Mouse (Mus musculus) small intestine, adult 2 months (tissue): ENCODE data around the gene Pef1. TPM values are rescaled to one million over a fixed set of nuclear protein-coding genes. Genes with fewer than 3 reads are reported as not detected.
A peak's percentile ranks its signal among the peaks of the same experiment; 100 is the strongest.

Experiments used
- H3K27ac ChIP-seq: fragments of 200-500 bp; 2 replicates; pipeline ENCODE4 v1.5.1; 2012; ENCODE audit warnings: low read depth, low read length, control low read depth, inconsistent platforms; ENCODE audit not compliant: insufficient read depth
- H3K27me3 ChIP-seq: fragments of 200-500 bp; 2 replicates; pipeline ENCODE4 v1.6.1; 2012; ENCODE audit warnings: mild to moderate bottlenecking, moderate library complexity, low read length, inconsistent platforms; ENCODE audit not compliant: control insufficient read depth, insufficient read depth
- H3K36me3 ChIP-seq: fragments of 200-500 bp; 2 replicates; pipeline ENCODE4 v1.6.1; 2012; ENCODE audit warnings: mild to moderate bottlenecking, low read length, control low read depth, inconsistent platforms; ENCODE audit not compliant: control insufficient read depth, insufficient read depth
- H3K4me1 ChIP-seq: fragments of 200-500 bp; 2 replicates; pipeline ENCODE4 v1.6.1; 2012; ENCODE audit warnings: low read length, inconsistent platforms, mixed read lengths; ENCODE audit not compliant: control insufficient read depth, insufficient read depth, insufficient read length
- H3K4me3 ChIP-seq: fragments of 200-500 bp; 2 replicates; pipeline ENCODE4 v1.5.1; 2012; ENCODE audit warnings: low read depth, mild to moderate bottlenecking, control low read depth, inconsistent platforms, low read length, moderate library complexity
- CTCF ChIP-seq: fragments of 200-500 bp; IDR thresholded peaks from 2 replicates; pipeline ENCODE4 v1.5.1; 2012; ENCODE audit warnings: low read depth, mild to moderate bottlenecking, control low read depth, inconsistent platforms, low read length, moderate library complexity, mixed read lengths; ENCODE audit not compliant: insufficient replicate concordance, insufficient read length; ENCODE audit errors: extremely low read depth
- POLR2A ChIP-seq: fragments of 200-500 bp; IDR thresholded peaks from 2 replicates; pipeline ENCODE4 v1.6.1; 2012; ENCODE audit warnings: low read depth, mild to moderate bottlenecking, control low read depth, inconsistent platforms, low read length, moderate library complexity
- WGBS: fragments of 180-500 bp; shearing (Covaris S2); methylation state at CpG from one replicate; pipeline ENCODE4 v1.1.7; 2018; 5-methylcytosine and 5-hydroxymethylcytosine counted together
- polyA plus RNA-seq: library from polyadenylated mRNA; depleted of rRNA; stranded (reverse); fragments of >200 nt; gene quantifications from 2 replicates; pipeline ENCODE4 v1.2.3, GENCODE M21; 2012

Pef1 gene
- polyA plus RNA-seq, 1 experiment, result 171 TPM

DNA sequence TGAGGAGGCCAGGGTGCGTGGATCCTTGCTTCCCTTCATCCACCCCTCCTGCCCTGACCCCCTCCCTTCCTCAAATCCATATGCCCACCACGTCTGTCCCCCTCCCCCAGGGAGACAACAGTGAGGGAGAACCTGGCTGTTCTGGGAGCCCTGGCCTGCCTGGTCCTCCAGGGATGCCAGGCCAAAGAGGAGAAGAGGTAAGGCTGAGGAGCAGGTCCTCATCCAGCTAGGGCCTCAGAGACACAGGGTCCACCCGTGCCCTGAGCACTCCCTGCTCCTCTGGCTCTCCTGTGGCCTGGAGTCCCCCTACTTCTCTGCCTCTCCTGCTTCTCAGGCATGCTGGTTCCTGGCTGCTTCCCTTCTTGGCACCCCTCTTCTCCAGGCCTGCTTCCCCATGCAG is 22.8 kb upstream of the Pef1 start:
- H3K27me3 ChIP-seq, result no peaks in the 10 kb centered on the region
- H3K27ac ChIP-seq, result no peak overlapping the region
- no peaks in the 10 kb centered on the region for H3K36me3 ChIP-seq
- no peaks in the 10 kb centered on the region for H3K4me1 ChIP-seq
- H3K4me3 ChIP-seq, result no peak overlapping the region
- WGBS, result 67% methylated on average over 3 of the region's 3 CpGs
- TF ChIP-seq CTCF (no peak), POLR2A (no peak)

DNA sequence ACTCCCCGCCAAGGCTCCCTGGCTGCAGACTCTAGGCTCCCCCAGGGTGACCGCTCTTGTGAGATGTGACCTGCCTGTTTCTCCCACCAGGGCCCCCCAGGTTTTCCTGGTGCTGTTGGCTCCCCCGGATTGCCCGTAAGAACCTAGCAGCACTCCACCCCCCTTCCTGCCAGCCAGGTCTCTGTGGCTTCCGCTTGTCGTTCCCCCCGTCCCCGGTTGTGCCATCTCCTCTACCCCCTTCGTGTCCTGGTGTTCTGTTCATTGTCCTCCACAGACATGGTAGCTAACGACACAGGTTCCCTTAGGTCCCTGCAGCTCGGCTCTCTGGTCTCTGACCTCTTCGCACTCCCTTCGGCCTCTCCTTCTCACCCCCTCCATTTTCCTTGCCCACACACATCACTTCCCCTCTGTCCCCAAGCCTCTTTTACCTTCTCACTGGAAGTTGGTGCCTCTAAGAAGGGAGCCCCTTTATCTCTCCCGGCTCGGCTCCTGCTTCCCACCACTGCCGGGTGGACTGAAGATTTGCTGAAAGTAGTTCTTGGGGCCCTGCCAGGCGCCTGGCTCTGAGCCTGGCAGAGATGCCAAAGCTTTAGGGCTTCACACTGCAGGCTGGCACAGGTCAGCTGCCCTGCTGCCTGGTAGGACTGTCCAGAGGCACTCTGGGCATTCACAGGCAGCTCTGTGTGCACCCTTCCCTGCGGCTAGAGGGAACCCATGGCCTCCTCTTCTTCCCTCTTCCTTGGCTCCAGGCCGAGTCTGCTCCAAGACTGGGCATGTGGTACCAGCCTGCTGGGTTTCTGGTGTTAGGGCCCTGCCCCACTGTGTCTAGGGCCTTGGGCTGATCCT is 20.8 kb upstream of the Pef1 start:
- no peak overlapping the region for H3K4me3 ChIP-seq
- no peaks in the 10 kb centered on the region for H3K36me3 ChIP-seq
- no peak overlapping the region for H3K27ac ChIP-seq
- H3K27me3 ChIP-seq, result no peaks in the 10 kb centered on the region
- no peaks in the 10 kb centered on the region for H3K4me1 ChIP-seq
- WGBS, result 63% methylated on average over 19 of the region's 19 CpGs
- no peak for TF ChIP-seq POLR2A
- TF ChIP-seq CTCF, result no peak

DNA sequence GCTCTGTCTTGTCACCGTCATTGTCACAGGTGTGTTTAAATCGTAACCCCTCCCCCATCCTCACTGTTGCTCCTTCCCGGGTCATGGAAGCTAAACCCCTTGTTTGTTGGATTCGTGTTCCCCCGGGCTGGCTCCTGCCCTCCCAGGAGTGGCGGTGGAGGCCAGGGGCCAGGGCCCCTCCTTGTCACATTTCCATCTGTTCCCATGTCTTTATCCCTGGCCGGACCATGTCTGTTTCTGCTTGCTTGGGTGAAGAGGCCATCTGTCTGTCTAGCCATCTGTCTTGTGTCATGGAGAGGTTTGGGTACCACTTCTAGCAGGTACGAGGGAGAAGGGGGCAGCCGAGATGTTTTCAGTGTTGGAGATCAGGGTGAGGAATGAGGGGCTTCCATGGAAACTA is 20.1 kb upstream of the Pef1 start:
- Histone ChIP-seq H3K4me3 (no peak overlapping the region), H3K27me3 (no peaks in the 10 kb centered on the region), H3K27ac (no peak overlapping the region), H3K36me3 (no peaks in the 10 kb centered on the region), H3K4me1 (no peaks in the 10 kb centered on the region)
- WGBS, result 56% methylated on average over 9 of the region's 9 CpGs
- TF ChIP-seq CTCF (no peak), POLR2A (no peak)

DNA sequence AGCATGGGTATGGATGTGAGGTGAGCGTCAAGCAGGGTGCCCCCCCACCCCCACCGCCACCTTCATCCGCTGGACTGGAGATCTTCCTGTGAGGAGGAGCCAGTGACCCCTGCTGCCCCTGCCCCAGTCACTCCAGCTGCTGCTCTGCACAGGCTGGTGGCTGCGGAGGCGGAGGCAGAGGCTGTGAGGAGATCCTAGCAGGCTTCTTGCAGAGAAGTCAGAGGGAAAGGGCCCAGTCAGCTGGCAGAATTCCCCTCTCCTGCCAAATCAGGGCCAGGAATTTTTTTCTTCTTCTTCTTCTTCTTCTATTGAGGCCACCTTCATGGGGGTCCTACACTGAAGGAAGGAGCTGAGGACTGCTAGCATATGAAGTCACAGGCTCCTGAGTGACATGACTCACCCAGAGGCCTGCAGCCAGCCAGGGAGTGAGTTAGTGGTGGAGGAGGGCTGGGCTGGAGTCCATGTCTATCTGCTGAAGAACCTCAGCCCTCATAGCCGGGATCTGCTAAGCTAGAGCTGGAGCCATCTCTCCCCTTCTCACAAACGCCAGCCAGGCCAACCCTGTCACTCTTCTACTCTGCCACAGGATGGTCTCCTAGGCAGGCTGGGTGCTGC is 17.9 kb upstream of the Pef1 start:
- Histone ChIP-seq H3K36me3 (no peaks in the 10 kb centered on the region), H3K4me3 (no peak overlapping the region), H3K27ac (no peak overlapping the region), H3K27me3 (no peaks in the 10 kb centered on the region), H3K4me1 (no peaks in the 10 kb centered on the region)
- 73% methylated on average over 7 of the region's 7 CpGs for WGBS
- TF ChIP-seq CTCF, result no peak
- TF ChIP-seq POLR2A, result no peak

DNA sequence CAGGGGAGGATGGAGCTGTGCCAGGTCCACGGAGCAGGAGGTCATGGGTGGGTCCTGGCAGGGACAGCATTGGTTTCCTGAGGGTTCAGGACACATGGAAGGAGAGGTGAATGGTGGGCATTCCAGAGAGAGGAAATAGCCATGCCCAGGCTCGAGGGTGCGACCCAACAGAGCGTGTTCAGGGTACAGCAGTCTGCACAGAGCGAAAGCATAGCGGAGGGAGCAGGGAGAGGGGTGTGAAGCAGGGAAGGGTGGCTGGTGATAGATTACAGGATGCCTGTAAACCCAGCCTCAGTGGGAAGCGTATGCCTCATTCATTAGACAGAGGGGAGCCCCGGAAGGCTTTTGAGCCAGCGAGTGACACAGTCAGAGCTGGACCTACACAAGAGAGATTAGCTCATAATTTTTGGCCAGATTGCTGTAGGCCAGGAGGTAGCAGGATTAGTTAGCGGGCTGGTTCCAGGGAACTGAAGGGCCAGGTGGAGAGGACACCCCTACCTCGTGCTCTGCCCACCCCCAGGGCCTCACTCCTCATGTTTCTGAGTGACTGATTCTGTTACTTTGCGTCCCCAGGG is 17.0 kb upstream of the Pef1 start:
- no peaks in the 10 kb centered on the region for H3K36me3 ChIP-seq
- TF ChIP-seq POLR2A (no peak), CTCF (no peak)
- WGBS, result 75% methylated on average over 12 of the region's 12 CpGs
- no peaks in the 10 kb centered on the region for H3K4me1 ChIP-seq
- H3K27me3 ChIP-seq, result no peaks in the 10 kb centered on the region
- H3K4me3 ChIP-seq, result no peak overlapping the region
- H3K27ac ChIP-seq, result no peak overlapping the region

DNA sequence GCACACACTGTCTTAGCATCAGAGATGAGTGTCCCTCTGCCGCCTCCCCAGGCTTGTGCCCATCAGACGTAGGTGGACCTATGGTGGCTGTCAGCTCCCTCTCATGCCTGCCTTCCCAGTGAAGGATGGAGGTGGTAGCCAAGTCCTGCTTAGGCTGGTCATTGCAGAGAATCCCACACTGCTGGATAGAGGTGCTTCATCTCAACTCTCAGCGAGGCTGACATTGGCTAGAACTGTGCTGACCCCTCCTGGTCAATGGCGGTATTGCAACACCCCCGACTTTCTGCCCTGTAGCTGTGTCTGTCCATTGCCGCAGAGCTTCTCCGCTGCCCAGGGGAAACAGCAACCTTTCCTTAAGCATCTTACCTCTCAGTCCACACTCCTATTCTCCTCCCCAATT is 15.1 kb upstream of the Pef1 start:
- Histone ChIP-seq H3K4me3 (no peak overlapping the region), H3K27me3 (no peaks in the 10 kb centered on the region), H3K4me1 (no peaks in the 10 kb centered on the region), H3K36me3 (no peaks in the 10 kb centered on the region), H3K27ac (no peak overlapping the region)
- TF ChIP-seq CTCF, result peak; percentile 97
- no peak for TF ChIP-seq POLR2A
- 17% methylated on average over 7 of the region's 7 CpGs for WGBS

DNA sequence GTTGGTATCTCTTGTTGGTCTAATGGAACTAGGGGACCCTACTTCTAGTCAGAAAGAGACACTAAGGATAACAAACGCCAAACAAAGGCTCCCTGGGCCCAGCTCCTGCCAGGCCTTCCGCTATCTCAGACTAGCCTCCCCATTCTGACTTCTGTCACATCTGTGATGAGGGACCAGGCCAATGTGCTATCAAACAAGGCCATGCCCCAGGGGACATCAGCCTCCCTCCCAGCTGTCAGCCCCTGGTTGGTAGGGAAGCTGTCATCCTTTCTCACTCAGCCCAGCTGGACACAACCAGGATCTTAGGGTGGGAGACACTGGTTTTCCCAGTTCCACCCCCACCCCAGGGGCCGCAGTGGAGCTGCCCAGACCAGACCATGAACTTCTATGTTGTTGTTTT is 7.2 kb upstream of the Pef1 start:
- WGBS, result 87% methylated on average over 3 of the region's 3 CpGs

More for the DNA sequence above, 7.2 kb upstream of the Pef1 start:
- H3K27me3 ChIP-seq, result no peaks in the 10 kb centered on the region
- no peak overlapping the region for H3K4me3 ChIP-seq
- H3K36me3 ChIP-seq, result no peaks in the 10 kb centered on the region
- TF ChIP-seq POLR2A, result 0 out of 2 replicates have a peak, but pooled peaks have one; percentile 9
- no peak for TF ChIP-seq CTCF
- H3K27ac ChIP-seq, result no peak overlapping the region
- H3K4me1 ChIP-seq, result peaks cover 10% of the 10 kb centered on the region
